Mouse (Mus musculus): Measurements from ENCODE around the gene Mat2b. TPM values are rescaled to one million over a fixed set of nuclear protein-coding genes. Genes with fewer than 3 reads are reported as not detected.

The Mat2b gene
- total and polyA plus RNA-seq, 3 experiments: 97.6 to 188 (median 105) TPM

DNA sequence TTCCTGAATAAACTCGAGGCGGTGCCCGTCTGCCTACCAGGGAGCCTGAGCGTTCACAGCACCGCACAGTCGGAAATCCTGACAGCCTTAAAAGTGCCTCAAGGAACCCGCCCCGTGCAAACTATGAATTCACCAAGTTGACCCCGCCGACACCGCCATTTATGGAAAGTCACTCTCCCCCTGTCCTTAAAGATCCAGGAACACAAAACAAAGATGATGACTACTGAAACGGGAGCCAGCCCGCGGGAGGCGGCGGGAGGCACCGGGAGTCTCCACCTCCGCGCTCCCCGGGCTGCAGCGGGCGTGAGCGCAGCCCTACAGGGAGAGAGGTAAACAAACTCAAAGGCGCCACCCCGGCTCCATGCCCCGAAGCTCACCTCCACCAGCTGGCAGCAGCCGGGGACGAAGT lies 2.9 kb downstream of the Mat2b start:
- H3K4me3 ChIP-seq (ENCODE audit: control insufficient read depth in 1 of 2, insufficient read depth in 1 of 2, low read depth in 2 of 2, low read length in 2 of 2): peak overlapping the region; percentile 88 to 89
- peak overlapping the region; percentile 84 for H3K9ac ChIP-seq (ENCODE audit: control insufficient read depth, low read depth, low read length, poor library complexity, severe bottlenecking)
- peak overlapping the region; percentile 43 for H3K27ac ChIP-seq (ENCODE audit: control insufficient read depth, low read depth, low read length)

DNA sequence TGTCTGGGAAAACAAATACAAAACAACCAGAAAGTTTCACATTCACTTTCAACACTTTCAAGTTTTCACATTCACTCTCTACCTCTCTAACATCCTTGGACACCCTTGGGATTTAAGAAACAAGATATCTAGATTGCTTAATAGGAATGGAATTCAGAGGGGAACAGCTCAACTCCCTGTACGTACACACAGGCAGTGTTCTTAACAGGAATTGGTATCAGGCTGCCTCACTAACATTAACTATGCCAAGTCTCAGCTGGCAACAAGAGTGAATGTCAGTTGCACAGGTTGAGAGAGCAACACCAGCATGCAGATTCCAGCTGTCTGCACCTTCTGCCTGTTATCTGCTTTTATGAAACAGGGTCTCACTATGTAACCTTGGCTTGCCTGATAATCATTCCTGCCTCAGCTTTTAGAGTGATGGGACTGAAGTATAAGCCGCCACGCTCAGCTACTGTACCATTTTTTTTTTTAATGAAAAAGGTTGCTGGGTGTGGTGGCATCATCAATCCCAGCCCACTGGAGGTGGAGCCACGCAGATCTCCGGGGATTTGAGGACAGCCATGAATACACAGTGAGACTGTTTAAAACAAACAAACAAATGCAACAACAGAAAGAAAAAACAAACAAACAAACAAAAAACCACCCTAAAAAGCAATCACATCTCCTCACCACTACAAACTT lies 4.4 kb downstream of the Mat2b start:
- TF ChIP-seq USF1 (IDR thresholded peaks at IDR 0.05; ENCODE audit: low read depth, low read length): no peak
- peak; percentile 65 for TF ChIP-seq ZNF384 (IDR thresholded peaks at IDR 0.05; ENCODE audit: low read depth, low read length)
- H3K9ac ChIP-seq (ENCODE audit: control insufficient read depth, low read depth, low read length, poor library complexity, severe bottlenecking): no peak overlapping the region

More for the DNA sequence above, 2.9 kb downstream of the Mat2b start:
- DNase-seq (ENCODE audit: low read depth, low spot score): no peak
- Histone ChIP-seq H3K36me3 (ENCODE audit: control insufficient read depth in 1 of 2, insufficient read depth in 2 of 2, low read length in 2 of 2) (peaks cover 2 to 20% of the 10 kb centered on the region in 2 experiments), H3K79me2 (ENCODE audit: control insufficient read depth, insufficient read depth, low read length, poor library complexity) (peaks cover 47% of the 10 kb centered on the region), H3K4me1 (ENCODE audit: control insufficient read depth in 1 of 2, insufficient read depth in 2 of 2, low read length in 2 of 2) (peaks cover 0 to 17% of the 10 kb centered on the region in 2 experiments), H3K27me3 (ENCODE audit: control insufficient read depth in 1 of 2, insufficient read depth in 2 of 2, low read length in 2 of 2) (no peaks in the 10 kb centered on the region), H3K9me3 (replicated peaks; ENCODE audit: insufficient read depth, low read length) (no peaks in the 10 kb centered on the region)
- TF ChIP-seq POLR2AphosphoS2 (IDR thresholded peaks at IDR 0.05; ENCODE audit: low read length) (no peak), ETS1 (IDR thresholded peaks at IDR 0.05; ENCODE audit: low read depth, low read length) (0 out of 2 replicates have a peak, but pooled peaks have one; percentile 8), TBP (IDR thresholded peaks at IDR 0.05; ENCODE audit: low read depth, low read length) (no peak), USF1 (IDR thresholded peaks at IDR 0.05; ENCODE audit: low read depth, low read length) (no peak), NRF1 (IDR thresholded peaks at IDR 0.05; ENCODE audit: insufficient read depth, low read depth, low read length, poor library complexity, severe bottlenecking) (no peak), TCF12 (IDR thresholded peaks at IDR 0.05; ENCODE audit: low read depth, low read length) (no peak), NELFE (IDR thresholded peaks at IDR 0.05; ENCODE audit: low read depth, low read length) (no peak), MAZ (IDR thresholded peaks at IDR 0.05; ENCODE audit: low read depth, low read length) (peak; percentile 53; the same call in 1 of the 2 replicates), MAFK (IDR thresholded peaks at IDR 0.05; ENCODE audit: borderline replicate concordance, low read depth, low read length) (no peak), MAX (IDR thresholded peaks at IDR 0.05; ENCODE audit: low read length) (no peak)

DNA sequence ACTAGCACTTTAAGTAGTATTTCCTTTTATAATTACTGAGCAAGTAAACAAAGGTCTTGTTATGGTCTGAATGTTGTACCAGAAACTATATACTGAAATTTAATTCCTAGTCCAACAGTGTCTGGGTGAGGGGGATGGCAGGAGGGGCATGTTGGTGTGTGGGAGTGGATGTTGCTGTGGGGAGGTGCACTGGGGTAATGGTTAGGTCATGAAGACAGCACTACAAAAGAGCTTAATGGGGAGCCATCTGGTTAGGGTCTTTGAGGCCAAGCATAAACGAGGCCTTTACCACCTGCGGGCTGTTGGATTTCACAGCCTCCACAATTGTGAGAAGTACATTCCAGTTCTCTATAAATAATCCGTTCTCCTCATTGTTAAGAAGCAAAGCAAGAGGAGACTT lies 11.7 kb downstream of the Mat2b start:
- peaks cover 9% of the 10 kb centered on the region for H3K79me2 ChIP-seq (ENCODE audit: control insufficient read depth, insufficient read depth, low read length, poor library complexity)
- DNase-seq (ENCODE audit: low read depth, low spot score): no peak
- H3K9ac ChIP-seq (ENCODE audit: control insufficient read depth, low read depth, low read length, poor library complexity, severe bottlenecking): no peak overlapping the region
- no peaks in the 10 kb centered on the region for H3K4me1 ChIP-seq (ENCODE audit: control insufficient read depth in 1 of 2, insufficient read depth in 2 of 2, low read length in 2 of 2)
- no peak overlapping the region for H3K4me3 ChIP-seq (ENCODE audit: control insufficient read depth in 1 of 2, insufficient read depth in 1 of 2, low read depth in 2 of 2, low read length in 2 of 2)
- H3K27ac ChIP-seq (ENCODE audit: control insufficient read depth, low read depth, low read length): no peak overlapping the region
- TF ChIP-seq SMC3 (IDR thresholded peaks at IDR 0.05; ENCODE audit: low read depth, low read length) (no peak), MXI1 (IDR thresholded peaks at IDR 0.05; ENCODE audit: low read depth, low read length) (no peak), RCOR1 (IDR thresholded peaks at IDR 0.05; ENCODE audit: low read depth, low read length) (no peak), GATA1 (IDR thresholded peaks at IDR 0.05; ENCODE audit: low read depth, low read length) (no peak), USF2 (IDR thresholded peaks at IDR 0.05; ENCODE audit: borderline replicate concordance in 1 of 2, insufficient read depth in 1 of 2, low read depth in 1 of 2, low read length in 2 of 2) (no peak), USF1 (IDR thresholded peaks at IDR 0.05; ENCODE audit: low read depth, low read length) (no peak), MAZ (IDR thresholded peaks at IDR 0.05; ENCODE audit: low read depth, low read length) (no peak), UBTF (IDR thresholded peaks at IDR 0.05; ENCODE audit: borderline replicate concordance, insufficient read depth, low read depth, low read length) (no peak), RAD21 (IDR thresholded peaks at IDR 0.05; ENCODE audit: low read depth, low read length) (no peak), ETS1 (IDR thresholded peaks at IDR 0.05; ENCODE audit: low read depth, low read length) (no peak), MAX (IDR thresholded peaks at IDR 0.05; ENCODE audit: low read length) (no peak), HCFC1 (IDR thresholded peaks at IDR 0.05; ENCODE audit: low read depth, low read length) (no peak), CHD2 (IDR thresholded peaks at IDR 0.05; ENCODE audit: low read length) (no peak), TCF12 (IDR thresholded peaks at IDR 0.05; ENCODE audit: low read depth, low read length) (no peak), KAT2A (conservative IDR thresholded peaks at IDR 0.05; ENCODE audit: low read depth, low read length) (no peak), NRF1 (IDR thresholded peaks at IDR 0.05; ENCODE audit: insufficient read depth, low read depth, low read length, poor library complexity, severe bottlenecking) (no peak)
- H3K9me3 ChIP-seq (replicated peaks; ENCODE audit: insufficient read depth, low read length): no peaks in the 10 kb centered on the region
- H3K36me3 ChIP-seq (ENCODE audit: control insufficient read depth in 1 of 2, insufficient read depth in 2 of 2, low read length in 2 of 2): peaks cover 0 to 50% of the 10 kb centered on the region in 2 experiments; a peak in 2 of 4 replicates
- no peaks in the 10 kb centered on the region for H3K27me3 ChIP-seq (ENCODE audit: control insufficient read depth in 1 of 2, insufficient read depth in 2 of 2, low read length in 2 of 2)

More for the DNA sequence above, 4.4 kb downstream of the Mat2b start:
- Histone ChIP-seq H3K36me3 (ENCODE audit: control insufficient read depth in 1 of 2, insufficient read depth in 2 of 2, low read length in 2 of 2) (peaks cover 5 to 20% of the 10 kb centered on the region in 2 experiments), H3K79me2 (ENCODE audit: control insufficient read depth, insufficient read depth, low read length, poor library complexity) (peaks cover 48% of the 10 kb centered on the region), H3K9me3 (replicated peaks; ENCODE audit: insufficient read depth, low read length) (no peaks in the 10 kb centered on the region), H3K4me3 (ENCODE audit: control insufficient read depth in 1 of 2, insufficient read depth in 1 of 2, low read depth in 2 of 2, low read length in 2 of 2) (no peak overlapping the region), H3K27ac (ENCODE audit: control insufficient read depth, low read depth, low read length) (no peak overlapping the region), H3K4me1 (ENCODE audit: control insufficient read depth in 1 of 2, insufficient read depth in 2 of 2, low read length in 2 of 2) (peaks cover 0 to 17% of the 10 kb centered on the region in 2 experiments), H3K27me3 (ENCODE audit: control insufficient read depth in 1 of 2, insufficient read depth in 2 of 2, low read length in 2 of 2) (no peaks in the 10 kb centered on the region)
- DNase-seq (ENCODE audit: low read depth, low spot score): peak; percentile 40

All from MEL (cell line).